41 mouse cellular contexts compared by ENCODE assay signal in genomic region chr17:31007357-31007756, GRCm38 (mm10). TPM values are rescaled to one million over a fixed set of nuclear protein-coding genes. Genes with fewer than 3 reads are reported as not detected.
"Had no signal": no experiment of that assay in that cellular context is flagged by ENCODE, and none has a peak within 500 bp of the region (broad histone marks: within the 10 kb centered on the region; RNA-seq: fewer than 3 reads in every experiment).

No protein-coding gene starts in this region.

- H3K36me3 ChIP-seq: heart, embryonic 12.5 days; heart, embryonic 13.5 days; heart, embryonic 15.5 days; hindbrain, embryonic 10.5 days; hindbrain, embryonic 12.5 days; hindbrain, embryonic 13.5 days; hindbrain, embryonic 15.5 days; intestine, embryonic 15.5 days; kidney, embryonic 15.5 days had no signal

- H3K27ac ChIP-seq: heart, adult 2 months; heart, embryonic 13.5 days; heart, embryonic 15.5 days; hindbrain, embryonic 10.5 days; hindbrain, embryonic 12.5 days; hindbrain, embryonic 13.5 days; hindbrain, embryonic 14.5 days; hindbrain, embryonic 15.5 days; hindbrain, postnatal 0 days; intestine, embryonic 15.5 days; kidney, embryonic 15.5 days; kidney, postnatal 0 days; layer of hippocampus, adult 2 months had no signal

- H3K4me1 ChIP-seq: heart, embryonic 12.5 days; heart, embryonic 13.5 days; heart, embryonic 15.5 days; hindbrain, embryonic 10.5 days; hindbrain, embryonic 12.5 days; hindbrain, embryonic 13.5 days; hindbrain, embryonic 15.5 days; intestine, embryonic 15.5 days; kidney, embryonic 15.5 days had no signal

- H3K9ac ChIP-seq: heart, embryonic 12.5 days; heart, embryonic 13.5 days; heart, embryonic 15.5 days; hindbrain, embryonic 12.5 days; hindbrain, embryonic 13.5 days; hindbrain, embryonic 14.5 days; hindbrain, embryonic 15.5 days; intestine, embryonic 15.5 days; kidney, embryonic 15.5 days had no signal

- DNase-seq: heart, adult 18-20 months; heart, adult 2 months; heart, postnatal 10 days; heart, postnatal 14 days; heart, postnatal 36 days; heart, postnatal 4 days; kidney, adult 11 months; kidney, adult 18-20 months; kidney, adult 8-10 months; kidney, adult 9 months; kidney, postnatal 14 days; kidney, postnatal 25 days; kidney, postnatal 36 days; kidney, postnatal 4 days; layer of hippocampus, adult 9-11 months; layer of hippocampus, postnatal 36 days had no signal

- H3K9me3 ChIP-seq: heart, embryonic 12.5 days; heart, embryonic 13.5 days; heart, embryonic 15.5 days; hindbrain, embryonic 10.5 days; hindbrain, embryonic 12.5 days; hindbrain, embryonic 13.5 days; hindbrain, embryonic 15.5 days; intestine, embryonic 15.5 days; kidney, embryonic 15.5 days had no signal

- H3K4me2 ChIP-seq: heart, embryonic 11.5 days; heart, embryonic 12.5 days; heart, embryonic 13.5 days; heart, embryonic 15.5 days; hindbrain, embryonic 12.5 days; hindbrain, embryonic 13.5 days; hindbrain, embryonic 14.5 days; hindbrain, embryonic 15.5 days; intestine, embryonic 15.5 days; kidney, embryonic 15.5 days had no signal

- H3K27me3 ChIP-seq: heart, embryonic 12.5 days; heart, embryonic 15.5 days; hindbrain, embryonic 12.5 days; hindbrain, embryonic 13.5 days; hindbrain, embryonic 15.5 days; intestine, embryonic 15.5 days; kidney, embryonic 15.5 days had no signal

- ATAC-seq: hindbrain, embryonic 16.5 days; hindbrain, postnatal 0 days; inflammation-experienced regulatory T-cells, adult 6 months; intestine, embryonic 15.5 days; intestine, embryonic 16.5 days; intestine, postnatal 0 days had no signal

- H3K4me3 ChIP-seq: heart, adult 2 months; heart, embryonic 12.5 days; heart, embryonic 13.5 days; heart, embryonic 15.5 days; hindbrain, embryonic 10.5 days; hindbrain, embryonic 12.5 days; hindbrain, embryonic 13.5 days; hindbrain, embryonic 15.5 days; intestine, embryonic 15.5 days; kidney, embryonic 15.5 days; layer of hippocampus, adult 2 months had no signal

RNA-seq across cellular contexts. Expression of gene Umodl1, which starts 52.9 kb away (rescaled TPM):
- total RNA-seq: heart, adult 18-20 months; heart, adult 2 months; heart, adult 8-10 months; heart, postnatal 10 days; heart, postnatal 14 days; heart, postnatal 25 days; heart, postnatal 36 days; heart, postnatal 4 days; hematopoietic stem cell, adult 5-6 weeks had no signal
- polyA plus RNA-seq: heart, adult 2 months; heart, embryonic 11.5 days; heart, embryonic 12.5 days; heart, embryonic 14.5 days; hindbrain, embryonic 11.5 days; hindbrain, embryonic 13.5 days; hindbrain, embryonic 14.5 days; hindbrain, embryonic 15.5 days; inflammation-experienced regulatory T-cells, adult 6 months; intestine, embryonic 14.5 days; intestine, embryonic 16.5 days; large intestine, adult 2 months had no signal
